Mouse (Mus musculus) kidney, adult 2 months (tissue): ENCODE results near the gene Dstn. TPM values are rescaled to one million over a fixed set of nuclear protein-coding genes. Genes with fewer than 3 reads are reported as not detected.

ENCODE experiments used
- DNase-seq: peaks from one replicate; pipeline ENCODE4 v3.0.0; 2021
- H3K27ac ChIP-seq: fragments of 200-500 bp; 2 replicates; pipeline ENCODE4 v1.5.1; 2012; ENCODE audit warnings: low read depth, low read length, control low read depth, inconsistent platforms; ENCODE audit not compliant: insufficient read depth
- H3K27me3 ChIP-seq: fragments of 200-500 bp; replicated peaks from 2 replicates; pipeline ENCODE4 v1.6.1; 2012; ENCODE audit warnings: mild to moderate bottlenecking, moderate library complexity, low read length, inconsistent platforms; ENCODE audit not compliant: control insufficient read depth, insufficient read depth
- H3K36me3 ChIP-seq: fragments of 200-500 bp; 2 replicates; pipeline ENCODE4 v1.6.1; 2012; ENCODE audit warnings: mild to moderate bottlenecking, moderate library complexity, low read length, inconsistent platforms; ENCODE audit not compliant: control insufficient read depth, insufficient read depth
- H3K4me1 ChIP-seq: fragments of 200-500 bp; 2 replicates; pipeline ENCODE4 v1.6.1; 2011; ENCODE audit warnings: low read length; ENCODE audit not compliant: control insufficient read depth, insufficient read depth
- H3K4me3 ChIP-seq: fragments of 200-500 bp; 2 replicates; pipeline ENCODE4 v1.5.1; 2011; ENCODE audit warnings: mild to moderate bottlenecking, low read depth, low read length, control low read depth; ENCODE audit not compliant: insufficient read depth
- CTCF ChIP-seq: fragments of 200-500 bp; conservative IDR thresholded peaks from 2 replicates; pipeline ENCODE4 v1.5.1; 2011; ENCODE audit warnings: low read depth, mild to moderate bottlenecking, control low read depth, low read length, moderate library complexity, mixed read lengths; ENCODE audit not compliant: insufficient read depth, insufficient read length
- POLR2A ChIP-seq: fragments of 200-500 bp; IDR thresholded peaks from one replicate; pipeline ENCODE4 v1.6.1; 2011; ENCODE audit warnings: low read depth, low read length, control low read depth
- WGBS: fragments of 180-500 bp; shearing (Covaris S2); methylation state at CpG from one replicate; pipeline ENCODE4 v1.1.7; 2018; 5-methylcytosine and 5-hydroxymethylcytosine counted together
- polyA plus RNA-seq: library from polyadenylated mRNA; depleted of rRNA; stranded (reverse); fragments of >200 nt; gene quantifications from 2 replicates; pipeline ENCODE4 v1.2.3, GENCODE M21; 2012

Dstn gene
- polyA plus RNA-seq, 1 experiment, result 73.0 TPM

DNA sequence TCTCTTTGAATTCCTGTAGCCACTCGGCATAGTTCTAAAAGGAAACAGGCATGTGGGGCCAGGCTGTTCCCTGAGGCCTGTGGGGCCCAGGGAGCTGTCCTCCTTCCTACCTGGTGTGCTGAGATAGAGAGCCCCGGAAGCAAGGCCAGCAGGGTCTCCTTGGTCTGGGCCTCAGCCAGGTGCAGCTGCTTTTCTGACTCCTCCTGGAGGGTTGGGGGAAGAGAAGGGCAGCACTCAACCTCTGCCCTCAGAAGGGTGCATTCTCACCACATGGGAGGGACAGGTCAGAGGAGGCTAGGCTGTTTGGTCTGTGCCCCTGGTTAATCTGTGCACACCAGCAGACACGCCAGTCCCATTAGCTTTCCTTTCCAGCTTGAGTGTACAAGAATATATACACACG lies 39.9 kb downstream of the Dstn start:
- no peaks in the 10 kb centered on the region for H3K36me3 ChIP-seq
- peak; percentile 49 for DNase-seq
- no peak overlapping the region for H3K27ac ChIP-seq
- H3K27me3 ChIP-seq, result no peaks in the 10 kb centered on the region
- peaks cover 8% of the 10 kb centered on the region; the same call in 1 of the 2 replicates for H3K4me1 ChIP-seq
- H3K4me3 ChIP-seq, result no peak overlapping the region
- no peak for TF ChIP-seq POLR2A
- TF ChIP-seq CTCF, result no peak
- WGBS, result 62% methylated on average over 4 of the region's 4 CpGs

DNA sequence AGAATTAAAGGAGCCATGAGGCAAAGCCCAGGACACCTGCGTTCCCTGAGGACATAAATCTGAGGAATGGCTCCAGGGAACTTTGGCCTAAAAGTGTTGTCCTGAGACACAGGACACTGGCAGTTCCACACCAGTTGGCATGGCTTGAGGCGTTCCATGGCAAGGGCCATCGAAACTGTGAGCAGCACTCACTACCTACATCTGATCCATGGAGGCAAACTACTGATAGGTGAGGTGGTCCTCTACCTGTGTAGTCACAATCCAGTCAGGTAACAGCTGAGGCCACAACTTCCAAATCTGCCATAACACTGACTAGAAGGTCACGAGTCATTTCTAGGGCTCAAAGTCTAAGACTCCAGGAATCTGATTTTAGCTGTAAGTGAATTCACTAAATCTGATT lies 40.6 kb downstream of the Dstn start:
- 61% methylated on average over 4 of the region's 4 CpGs for WGBS

DNA sequence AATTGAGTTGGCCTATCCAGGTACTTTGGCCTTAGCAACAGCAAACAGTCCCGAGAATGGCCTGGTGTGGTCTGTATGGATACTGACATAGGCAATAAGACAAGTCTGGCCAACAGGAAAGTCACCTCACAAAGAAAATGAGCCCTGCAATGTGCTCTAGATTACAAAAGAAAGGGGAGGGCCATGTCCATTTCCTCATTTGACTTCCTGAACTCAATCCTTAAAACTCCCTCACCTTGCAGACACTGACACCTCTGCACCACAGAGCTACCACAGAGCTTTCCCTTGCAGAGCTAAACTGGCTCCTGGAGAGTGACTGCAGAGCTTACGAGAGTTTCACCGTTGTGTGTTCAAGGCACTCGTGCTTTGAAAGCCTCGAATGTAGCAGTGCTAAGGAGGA lies 47.1 kb downstream of the Dstn start:
- DNase-seq, result no peak
- Histone ChIP-seq H3K4me1 (no peaks in the 10 kb centered on the region), H3K36me3 (peaks cover 22% of the 10 kb centered on the region), H3K27ac (no peak overlapping the region), H3K4me3 (no peak overlapping the region), H3K27me3 (no peaks in the 10 kb centered on the region)
- 96% methylated on average over 5 of the region's 5 CpGs for WGBS
- TF ChIP-seq POLR2A (no peak), CTCF (no peak)

More for the DNA sequence above, 40.6 kb downstream of the Dstn start:
- peak; percentile 66 for DNase-seq
- H3K27ac ChIP-seq, result peak overlapping the region; percentile 7; the same call in 1 of the 2 replicates
- H3K27me3 ChIP-seq, result no peaks in the 10 kb centered on the region
- no peak overlapping the region for H3K4me3 ChIP-seq
- peaks cover 8% of the 10 kb centered on the region; the same call in 1 of the 2 replicates for H3K4me1 ChIP-seq
- TF ChIP-seq POLR2A (no peak), CTCF (no peak)
- no peaks in the 10 kb centered on the region for H3K36me3 ChIP-seq

DNA sequence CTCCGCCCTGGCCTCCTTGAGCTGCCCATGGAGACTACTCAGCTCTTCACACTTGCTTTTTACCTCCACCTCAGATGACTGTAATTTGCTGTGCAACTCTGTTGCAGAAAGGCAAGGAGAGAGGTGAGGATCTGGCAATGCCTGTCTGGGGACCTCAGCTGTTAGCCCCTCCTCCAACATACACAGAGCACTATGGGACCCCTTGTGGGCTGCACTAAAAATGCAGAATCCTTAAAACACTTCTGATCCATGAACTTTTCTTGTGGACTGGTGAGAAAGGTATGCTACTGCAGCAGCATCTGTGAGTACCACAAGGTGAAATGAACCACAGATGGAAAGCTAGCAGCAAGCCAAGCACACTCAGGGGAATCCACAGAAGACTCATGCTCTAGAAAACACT lies 48.2 kb downstream of the Dstn start:
- WGBS, result 97% methylated on average over 1 of the region's 1 CpGs

DNA sequence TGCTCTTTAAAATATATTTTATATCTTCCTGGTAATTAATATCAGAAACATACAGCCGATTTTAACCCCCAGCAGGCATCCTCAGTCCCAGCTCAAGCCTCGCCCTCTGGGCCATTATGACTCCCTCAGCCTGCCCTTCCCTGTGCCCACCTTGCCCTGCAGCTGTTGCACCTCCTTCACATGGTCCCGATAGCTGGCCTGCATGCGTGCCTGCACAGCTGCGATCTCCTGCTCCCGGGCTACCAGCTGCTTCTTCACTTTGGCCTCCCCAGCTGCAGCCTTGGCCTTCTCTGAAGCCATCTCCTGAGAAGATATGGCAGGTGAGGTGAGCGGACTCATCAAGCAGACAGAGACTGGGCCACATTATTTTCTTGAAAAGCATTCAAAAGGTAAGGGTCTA lies 54.1 kb downstream of the Dstn start:
- Histone ChIP-seq H3K4me3 (no peak overlapping the region), H3K27me3 (no peaks in the 10 kb centered on the region), H3K27ac (no peak overlapping the region), H3K4me1 (no peaks in the 10 kb centered on the region), H3K36me3 (peaks cover 7% of the 10 kb centered on the region)
- 89% methylated on average over 7 of the region's 7 CpGs for WGBS
- DNase-seq, result no peak
- no peak for TF ChIP-seq CTCF

More for the DNA sequence above, 48.2 kb downstream of the Dstn start:
- no peak overlapping the region for H3K27ac ChIP-seq
- TF ChIP-seq POLR2A (no peak), CTCF (no peak)
- H3K36me3 ChIP-seq, result peaks cover 22% of the 10 kb centered on the region
- H3K4me1 ChIP-seq, result no peaks in the 10 kb centered on the region
- no peak for DNase-seq
- H3K27me3 ChIP-seq, result no peaks in the 10 kb centered on the region
- H3K4me3 ChIP-seq, result no peak overlapping the region

DNA sequence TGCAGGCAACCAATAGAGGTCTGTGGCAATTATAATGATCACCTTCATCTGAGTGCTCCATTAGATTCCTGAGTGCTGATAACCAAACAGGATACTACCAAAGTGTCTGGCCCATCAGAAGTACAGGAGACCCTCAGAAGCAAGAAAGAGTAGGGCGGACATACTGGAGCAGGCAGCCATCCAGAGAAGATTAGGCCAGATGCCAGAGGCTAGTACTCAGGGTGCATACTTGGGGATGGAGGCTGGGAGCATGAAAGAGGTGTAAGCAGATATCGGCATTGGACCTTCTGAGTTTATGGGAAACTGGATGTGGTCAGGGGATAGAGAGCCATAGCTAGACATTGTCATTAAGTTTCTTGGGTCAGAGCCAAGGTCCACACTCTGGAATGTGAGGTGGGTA lies 55.7 kb downstream of the Dstn start:
- no peak overlapping the region for H3K27ac ChIP-seq
- 58% methylated on average over 2 of the region's 2 CpGs for WGBS
- no peaks in the 10 kb centered on the region for H3K4me1 ChIP-seq
- no peak for DNase-seq
- no peak for TF ChIP-seq CTCF
- no peak for TF ChIP-seq POLR2A
- H3K27me3 ChIP-seq, result no peaks in the 10 kb centered on the region
- H3K36me3 ChIP-seq, result no peaks in the 10 kb centered on the region; the same call in 1 of the 2 replicates
- H3K4me3 ChIP-seq, result no peak overlapping the region

DNA sequence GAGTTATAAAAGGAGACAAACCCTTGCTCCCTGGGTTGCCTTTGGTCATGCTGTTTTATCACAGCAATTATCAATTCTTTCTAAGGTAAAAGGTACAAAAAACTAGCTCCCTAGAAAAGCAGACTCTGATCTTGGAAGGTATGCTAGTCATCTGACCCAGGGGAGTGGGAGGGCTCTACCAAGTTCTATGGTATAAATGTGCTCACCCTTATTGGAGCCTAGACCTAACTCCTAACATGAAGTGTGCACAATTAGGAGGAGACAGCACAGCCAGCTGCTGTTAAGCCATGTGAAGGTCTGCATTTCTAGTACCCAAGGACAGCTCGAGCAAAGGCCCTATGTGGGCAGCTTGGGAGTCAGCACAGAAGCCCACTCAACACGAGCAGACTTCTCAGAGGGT lies 56.8 kb downstream of the Dstn start:
- no peaks in the 10 kb centered on the region for H3K27me3 ChIP-seq
- WGBS, result 84% methylated on average over 2 of the region's 2 CpGs
- no peak for TF ChIP-seq POLR2A
- TF ChIP-seq CTCF, result no peak
- H3K4me3 ChIP-seq, result no peak overlapping the region
- no peak overlapping the region for H3K27ac ChIP-seq
- no peak for DNase-seq
- no peaks in the 10 kb centered on the region; the same call in 1 of the 2 replicates for H3K36me3 ChIP-seq
- no peaks in the 10 kb centered on the region for H3K4me1 ChIP-seq
